Comparison of ENCODE assay signal across 9 mouse cellular contexts in genomic region chr1:154281438-154281837, GRCm38 (mm10).
DNase-seq lines count a peak whose midpoint lies in the region; ATAC-seq and TF ChIP-seq lines count a peak whose summit lies in the region.
"Had no signal": no experiment of that assay in that cellular context is flagged by ENCODE, and none has a peak within 500 bp of the region (broad histone marks: within the 10 kb centered on the region; RNA-seq: fewer than 3 reads in every experiment).

No protein-coding gene starts in this region.

- no peak for ATAC-seq in neural tube, embryonic 15.5 days (ENCODE audit: low FRiP score)
- peak; percentile 39; the same call in 1 of the 2 replicates for ATAC-seq in forebrain, embryonic 12.5 days (ENCODE audit: low FRiP score)

- H3K9ac ChIP-seq in neural tube, embryonic 15.5 days (replicated peaks) = no peak overlapping the region
- no peak overlapping the region for H3K9ac ChIP-seq in forebrain, embryonic 12.5 days
- H3K9ac ChIP-seq: embryonic facial prominence, embryonic 15.5 days had no signal

- DNase-seq in neural tube, embryonic 10.5 days (ENCODE audit: extremely low spot score, low spot score) = peak; percentile 56
- peak; percentile 9 for DNase-seq in c-Kit-positive CD71-negative TER-119-negative erythroid progenitor cells, embryonic 14.5 days (ENCODE audit: low read depth)
- peak; percentile 28 for DNase-seq in kidney, adult 2 months
- peak; percentile 57 for DNase-seq in limb, embryonic 10.5 days (ENCODE audit: low spot score)
- peak; percentile 15 for DNase-seq in ovary, postnatal 10 days (ENCODE audit: low spot score)
- DNase-seq in urinary bladder, adult 18-20 months (ENCODE audit: low spot score in 2 of 2) = no peak

- TF ChIP-seq POLR2A in kidney, adult 2 months (IDR thresholded peaks at IDR 0.05; ENCODE audit: low read depth, low read length) = no peak

- TF ChIP-seq CTCF in kidney, adult 2 months (conservative IDR thresholded peaks at IDR 0.05; ENCODE audit: insufficient read depth, insufficient read length, low read depth, low read length) = peak; percentile 87

- H3K4me1 ChIP-seq in neural tube, embryonic 15.5 days = no peaks in the 10 kb centered on the region
- H3K4me1 ChIP-seq in forebrain, embryonic 12.5 days = no peaks in the 10 kb centered on the region
- H3K4me1 ChIP-seq in kidney, adult 2 months (ENCODE audit: control insufficient read depth, insufficient read depth, low read length) = no peaks in the 10 kb centered on the region
- H3K4me1 ChIP-seq in limb, embryonic 10.5 days = no peaks in the 10 kb centered on the region
- H3K4me1 ChIP-seq: embryonic facial prominence, embryonic 15.5 days had no signal

- no peak overlapping the region for H3K27ac ChIP-seq in neural tube, embryonic 15.5 days (replicated peaks)
- H3K27ac ChIP-seq in forebrain, embryonic 12.5 days = no peak overlapping the region
- H3K27ac ChIP-seq in kidney, adult 2 months (ENCODE audit: insufficient read depth, low read depth, low read length) = no peak overlapping the region
- no peak overlapping the region for H3K27ac ChIP-seq in limb, embryonic 10.5 days
- H3K27ac ChIP-seq: embryonic facial prominence, embryonic 15.5 days had no signal

- H3K27me3 ChIP-seq in neural tube, embryonic 15.5 days (replicated peaks) = 0 out of 2 replicates have a peak, but pooled peaks cover 4% of the 10 kb centered on the region
- no peaks in the 10 kb centered on the region for H3K27me3 ChIP-seq in forebrain, embryonic 12.5 days
- H3K27me3 ChIP-seq in kidney, adult 2 months (replicated peaks; ENCODE audit: control insufficient read depth, insufficient read depth, low read length) = no peaks in the 10 kb centered on the region
- no peaks in the 10 kb centered on the region for H3K27me3 ChIP-seq in limb, embryonic 10.5 days (ENCODE audit: low read depth, poor library complexity, severe bottlenecking)
- H3K27me3 ChIP-seq: embryonic facial prominence, embryonic 15.5 days had no signal

- H3K9me3 ChIP-seq in neural tube, embryonic 15.5 days (replicated peaks) = no peaks in the 10 kb centered on the region
- H3K9me3 ChIP-seq in forebrain, embryonic 12.5 days = no peaks in the 10 kb centered on the region
- H3K9me3 ChIP-seq in limb, embryonic 10.5 days (replicated peaks) = no peaks in the 10 kb centered on the region
- H3K9me3 ChIP-seq: embryonic facial prominence, embryonic 15.5 days had no signal

- H3K4me3 ChIP-seq in neural tube, embryonic 15.5 days (replicated peaks) = no peak overlapping the region
- no peak overlapping the region for H3K4me3 ChIP-seq in forebrain, embryonic 12.5 days (replicated peaks)
- no peak overlapping the region for H3K4me3 ChIP-seq in kidney, adult 2 months (ENCODE audit: insufficient read depth, low read depth, low read length)
- H3K4me3 ChIP-seq in limb, embryonic 10.5 days = no peak overlapping the region
- H3K4me3 ChIP-seq: embryonic facial prominence, embryonic 15.5 days had no signal

- H3K36me3 ChIP-seq in neural tube, embryonic 15.5 days = no peaks in the 10 kb centered on the region
- no peaks in the 10 kb centered on the region for H3K36me3 ChIP-seq in forebrain, embryonic 12.5 days (replicated peaks)
- H3K36me3 ChIP-seq in kidney, adult 2 months (ENCODE audit: control insufficient read depth, insufficient read depth, low read length) = no peaks in the 10 kb centered on the region
- no peaks in the 10 kb centered on the region for H3K36me3 ChIP-seq in limb, embryonic 10.5 days
- H3K36me3 ChIP-seq: embryonic facial prominence, embryonic 15.5 days had no signal

- 23% methylated on average over 8 of the region's 8 CpGs for WGBS in neural tube, embryonic 15.5 days
- 21% methylated on average over 8 of the region's 8 CpGs for WGBS in forebrain, embryonic 12.5 days
- WGBS in kidney, adult 2 months = 21% methylated on average over 8 of the region's 8 CpGs
- 22% methylated on average over 8 of the region's 8 CpGs for WGBS in limb, embryonic 10.5 days

- H3K4me2 ChIP-seq in neural tube, embryonic 15.5 days = no peak overlapping the region
- no peak overlapping the region for H3K4me2 ChIP-seq in forebrain, embryonic 12.5 days
- H3K4me2 ChIP-seq: embryonic facial prominence, embryonic 15.5 days had no signal

Comparison
In these comparisons a context has a peak if more than half of its experiments do, and no peak if none do; other contexts are left out.
1. DNase-seq: peak in neural tube, embryonic 10.5 days (single experiment), c-Kit-positive CD71-negative TER-119-negative erythroid progenitor cells, embryonic 14.5 days (single experiment), kidney, adult 2 months (single experiment), limb, embryonic 10.5 days (single experiment) and ovary, postnatal 10 days (single experiment); none in urinary bladder, adult 18-20 months (0 of 2).